Mouse (Mus musculus): Measurements from ENCODE around the gene Ube2c. TPM values are rescaled to one million over a fixed set of nuclear protein-coding genes. Genes with fewer than 3 reads are reported as not detected.

Gene Ube2c
- total RNA-seq (2023): 1 to 10 TPM; 2.9 to 9.5 TPM

GRCm38 (mm10) chr2:164769258-164770037 lies at the start of gene Ube2c:
Gene Ube2c, plus strand, starts transcription at chr2:164769898.

GRCm38 (mm10) chr2:164745843-164746479 lies 23.7 kb upstream of the Ube2c start, which contains the start of the genes Wfdc3 and Dnttip1:
Gene Wfdc3, minus strand, starts transcription at chr2:164745931.
Gene Dnttip1, plus strand, starts transcription at chr2:164745983.

GRCm38 (mm10) chr2:164779481-164780086 lies 9.9 kb downstream of the Ube2c start, which contains the start of gene Tnnc2:
Gene Tnnc2, minus strand, starts transcription at chr2:164779967.

DNA sequence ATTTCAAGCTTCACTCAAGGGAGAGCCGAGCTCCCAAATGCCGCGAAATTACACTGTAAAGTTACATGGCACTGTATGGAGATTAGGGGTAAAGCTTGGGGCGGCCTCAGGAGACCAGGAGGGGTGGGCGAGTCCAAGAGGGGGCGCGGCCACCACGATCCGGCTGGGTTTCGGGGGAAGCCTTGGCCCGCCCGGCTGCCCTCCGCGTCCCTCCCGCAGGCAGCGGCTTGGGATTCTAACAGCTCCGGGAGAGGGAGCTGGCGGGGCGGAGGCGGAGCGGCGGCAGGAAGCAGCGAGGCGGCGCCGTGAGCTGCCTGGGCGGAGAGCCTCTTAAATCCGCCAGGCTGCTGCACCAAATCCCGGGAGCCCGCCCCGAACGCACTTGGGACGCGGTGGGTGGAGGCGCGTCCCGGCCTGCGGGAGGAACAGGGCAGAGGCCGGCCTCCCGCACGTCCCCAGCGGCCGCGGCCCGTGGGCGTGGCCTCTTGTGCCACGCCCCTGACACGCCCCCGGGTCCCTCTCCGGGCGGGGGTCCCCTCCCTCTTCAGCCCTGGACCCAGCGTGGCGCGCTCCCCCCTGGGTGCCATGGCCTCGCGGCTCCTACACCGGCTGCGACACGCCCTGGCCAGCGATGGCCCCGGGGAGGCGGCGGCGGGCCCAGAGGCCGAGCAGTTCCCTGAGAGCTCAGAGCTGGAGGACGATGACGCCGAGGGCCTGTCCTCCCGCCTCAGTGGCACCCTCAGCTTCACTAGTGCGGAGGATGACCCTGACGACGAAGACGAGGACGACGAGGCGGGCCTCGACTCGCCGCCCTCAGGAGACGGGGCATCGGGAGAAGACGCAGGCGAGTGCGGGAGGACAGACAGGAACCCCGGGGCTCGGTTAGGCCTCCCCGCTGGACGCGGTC lies 16.0 kb downstream of the Ube2c start, which contains the start of gene Snx21:
Gene Snx21 (plus strand): TSS at position 343 of the 907 bp plus-strand sequence.

GRCm38 (mm10) chr2:164804533-164805331 lies 35.0 kb downstream of the Ube2c start, which contains the start of the genes Acot8 and Zswim3:
Gene Acot8, minus strand, starts transcription at chr2:164804882.
Gene Zswim3, plus strand, starts transcription at chr2:164805098.

GRCm38 (mm10) chr2:164822636-164823165 lies 53.0 kb downstream of the Ube2c start, which contains the start of gene Zswim1:
Gene Zswim1, plus strand, starts transcription at chr2:164822686.

Other genes with a start within 250 kb of the Ube2c start
- gene Wfdc2, start 207.5 kb upstream of the Ube2c start, total RNA-seq (2023): not detected
- not detected for gene Spint3, start 196.4 kb upstream of the Ube2c start, total RNA-seq (2023)
- not detected for gene Wfdc6a, start 184.5 kb upstream of the Ube2c start, total RNA-seq (2023)
- not detected for gene Eppin, start 176.3 kb upstream of the Ube2c start, total RNA-seq (2023)
- gene Wfdc6b, start 156.4 kb upstream of the Ube2c start, total RNA-seq (2023): not detected
- not detected for gene Wfdc8, start 156.3 kb upstream of the Ube2c start, total RNA-seq (2023)
- gene Wfdc16, start 131.1 kb upstream of the Ube2c start, total RNA-seq (2023): not detected
- gene Wfdc10, start 113.9 kb upstream of the Ube2c start, total RNA-seq (2023): not detected
- gene Wfdc9, start 113.3 kb upstream of the Ube2c start, total RNA-seq (2023): not detected
- not detected for gene Wfdc11, start 95.8 kb upstream of the Ube2c start, total RNA-seq (2023)
- not detected for gene Wfdc13, start 84.8 kb upstream of the Ube2c start, total RNA-seq (2023)
- not detected for gene Spint4, start 71.4 kb upstream of the Ube2c start, total RNA-seq (2023)
- gene Spint5, start 54.6 kb upstream of the Ube2c start, total RNA-seq (2023): not detected
- under 1 TPM in 1 of 2 experiments, not detected in 1; 0.36 TPM for gene Wfdc3, start 24.0 kb upstream of the Ube2c start, total RNA-seq (2023)
- gene Dnttip1, start 23.9 kb upstream of the Ube2c start, total RNA-seq (2023): 10 to 100 TPM; 41.7 to 46.9 TPM
- gene Tnnc2, start 10.1 kb downstream of the Ube2c start, total RNA-seq (2023): not detected
- gene Snx21, start 15.9 kb downstream of the Ube2c start, total RNA-seq (2023): under 1 TPM; 0.33 to 0.96 TPM
- 10 to 100 TPM; 51.6 to 59.8 TPM for gene Acot8, start 35.0 kb downstream of the Ube2c start, total RNA-seq (2023)
- gene Zswim3, start 35.2 kb downstream of the Ube2c start, total RNA-seq (2023): 1 to 10 TPM; 3.4 to 3.6 TPM
- gene Zswim1, start 52.8 kb downstream of the Ube2c start, total RNA-seq (2023): 10 to 100 TPM; 11.1 to 11.2 TPM
- gene Spata25, start 58.6 kb downstream of the Ube2c start, total RNA-seq (2023): not detected
- 100 to 1,000 TPM; 118 to 128 TPM for gene Ctsa, start 63.0 kb downstream of the Ube2c start, total RNA-seq (2023)
- gene Neurl2, start 63.6 kb downstream of the Ube2c start, total RNA-seq (2023): 1 to 10 TPM; 1.1 to 1.7 TPM
- gene Pltp, start 87.8 kb downstream of the Ube2c start, total RNA-seq (2023): 1 to 10 TPM; 5.7 to 6.9 TPM
- gene Pcif1, start 109.4 kb downstream of the Ube2c start, total RNA-seq (2023): 100 to 1,000 TPM in 1 of 2 experiments, 10 to 100 TPM in 1; 83.5 to 104 TPM
- 10 to 100 TPM; 55.6 to 55.9 TPM for gene Zfp335, start 141.9 kb downstream of the Ube2c start, total RNA-seq (2023)
- 1 to 10 TPM; 3.8 to 4.2 TPM for gene Mmp9, start 170.9 kb downstream of the Ube2c start, total RNA-seq (2023)
- 1 to 10 TPM in 1 of 2 experiments, under 1 TPM in 1; 0.68 to 1.4 TPM for gene Slc12a5, start 190.9 kb downstream of the Ube2c start, total RNA-seq (2023)